Mouse (Mus musculus) small intestine, adult 2 months (tissue): Measurements from ENCODE around the gene Atp8a1.
"Not testable (repeated sequence)": the region's sequence is repeated elsewhere in the genome, so short reads cannot be mapped to it uniquely, and the experiment has no call there.

ENCODE experiments used
- CTCF ChIP-seq: fragments of 200-500 bp; IDR thresholded peaks from 2 replicates; pipeline ENCODE4 v1.5.1; 2012; ENCODE audit warnings: low read depth, mild to moderate bottlenecking, control low read depth, inconsistent platforms, low read length, moderate library complexity, mixed read lengths; ENCODE audit not compliant: insufficient replicate concordance, insufficient read length; ENCODE audit errors: extremely low read depth
- POLR2A ChIP-seq: fragments of 200-500 bp; IDR thresholded peaks from 2 replicates; pipeline ENCODE4 v1.6.1; 2012; ENCODE audit warnings: low read depth, mild to moderate bottlenecking, control low read depth, inconsistent platforms, low read length, moderate library complexity

GRCm38 (mm10) chr5:67815060-67815459 is 32.2 kb downstream of the Atp8a1 start:
- TF ChIP-seq POLR2A, CTCF: not testable (repeated sequence)
